Mouse (Mus musculus): ENCODE results near the gene Gif. TPM values are rescaled to one million over a fixed set of nuclear protein-coding genes. Genes with fewer than 3 reads are reported as not detected.

Gif gene
- polyA plus RNA-seq, 1 experiment from 2014 or later: 15.7 TPM

DNA sequence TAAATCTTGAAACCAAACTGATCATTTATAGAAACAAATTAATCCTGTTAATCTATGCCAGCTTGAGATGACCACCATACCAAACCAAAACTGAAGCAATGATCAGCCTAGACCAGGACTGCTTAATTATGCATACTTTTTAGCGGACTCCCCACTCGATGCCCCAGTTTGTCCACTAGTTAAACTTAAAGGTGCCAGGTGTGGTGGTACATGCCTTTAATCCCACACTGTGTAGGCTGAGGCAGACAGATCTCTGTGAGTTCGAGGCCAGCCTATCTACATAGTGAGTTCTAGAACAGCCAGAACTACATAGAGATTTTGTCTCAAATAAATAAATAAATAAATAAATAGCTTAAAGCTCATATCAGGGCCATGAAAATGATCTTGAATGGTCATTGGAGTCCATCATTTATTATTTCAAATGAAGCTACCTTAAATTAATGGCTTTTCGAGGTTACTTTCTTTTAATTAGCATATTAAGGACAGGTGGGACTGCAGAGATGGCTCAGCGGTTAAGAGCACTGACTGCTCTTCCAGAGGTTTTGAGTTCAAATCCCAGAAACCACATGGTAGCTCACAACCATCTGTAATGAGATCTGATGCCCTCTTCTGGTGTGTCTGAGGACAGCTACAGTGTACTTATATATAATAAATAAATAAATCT, 22.0 kb downstream of the Gif start:
- 89% methylated on average over 5 of the region's 5 CpGs for WGBS
- no peaks in the 10 kb centered on the region for H3K4me1 ChIP-seq (ENCODE audit: insufficient read depth, low read depth, low read length)
- no peak overlapping the region for H3K27ac ChIP-seq (ENCODE audit: low read length)
- DNase-seq (ENCODE audit: low spot score) (no peak), ATAC-seq (no peak)
- H3K36me3 ChIP-seq (ENCODE audit: insufficient read depth, low read length): peaks cover 2% of the 10 kb centered on the region; the same call in 1 of the 2 replicates
- H3K4me3 ChIP-seq (ENCODE audit: low read depth, low read length): peak overlapping the region; percentile 59
- H3K4me2 ChIP-seq (replicated peaks; ENCODE audit: low read depth, low read length): peak overlapping the region; percentile 76; the same call in 1 of the 2 replicates
- no peak for TF ChIP-seq CTCF (IDR thresholded peaks at IDR 0.05)
- TF ChIP-seq EP300 (IDR thresholded peaks at IDR 0.05): no peak
- H3K27me3 ChIP-seq (replicated peaks; ENCODE audit: insufficient read depth, low read length): no peaks in the 10 kb centered on the region
- H3K9ac ChIP-seq (replicated peaks; ENCODE audit: low read depth): no peak overlapping the region
- H3K9me3 ChIP-seq (ENCODE audit: low read length): no peaks in the 10 kb centered on the region

DNA sequence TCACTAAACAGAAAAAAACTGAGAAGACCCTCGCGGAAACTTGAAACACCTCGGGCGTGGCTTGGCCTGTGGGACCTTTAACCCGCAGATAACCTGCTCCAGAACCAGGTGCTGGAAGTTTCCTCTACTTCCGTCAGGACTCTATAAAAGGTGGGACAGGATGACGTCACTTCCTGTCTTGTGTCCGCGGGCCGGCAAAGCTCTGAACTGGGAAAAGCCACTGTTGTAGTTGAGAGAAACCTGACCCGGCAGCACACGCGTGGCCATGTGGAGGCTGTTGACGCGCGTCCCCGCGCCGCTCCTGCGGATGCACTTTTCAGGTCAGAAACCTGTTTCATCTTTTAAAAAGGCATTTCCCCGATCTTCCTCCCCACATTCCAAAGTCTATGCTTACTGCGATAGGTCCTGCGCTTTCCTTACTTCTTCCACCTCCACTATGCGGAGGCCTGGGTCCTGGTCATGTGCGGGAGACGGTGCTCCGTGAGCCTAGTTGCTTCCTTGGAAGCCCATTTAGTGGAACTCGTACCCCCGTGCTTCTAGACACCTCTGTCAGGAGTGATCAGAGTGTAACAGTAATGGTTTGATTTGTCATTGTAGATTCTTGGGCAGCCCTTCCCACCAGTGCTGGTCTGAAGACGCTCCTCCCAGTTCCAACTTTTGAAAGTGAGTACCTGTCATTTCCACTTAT, 23.0 kb downstream of the Gif start, which contains the start of gene Mrpl16:
TSS of gene Mrpl16 (plus strand) at position 187 of the 688 bp plus-strand sequence.
- Histone ChIP-seq H3K9ac (replicated peaks; ENCODE audit: low read depth) (peak within 1 kb of the TSS; percentile 70), H3K4me2 (replicated peaks; ENCODE audit: low read depth, low read length) (peak within 1 kb of the TSS; percentile 76), H3K36me3 (ENCODE audit: insufficient read depth, low read length) (peaks cover 12% of the 10 kb centered on the region; the same call in 1 of the 2 replicates), H3K9me3 (ENCODE audit: low read length) (no peaks in the 10 kb centered on the region), H3K27ac (ENCODE audit: low read length) (peak within 1 kb of the TSS; percentile 71), H3K27me3 (replicated peaks; ENCODE audit: insufficient read depth, low read length) (no peaks in the 10 kb centered on the region), H3K4me3 (ENCODE audit: low read depth, low read length) (peak within 1 kb of the TSS; percentile 59), H3K4me1 (ENCODE audit: insufficient read depth, low read depth, low read length) (no peaks in the 10 kb centered on the region)
- WGBS: under 1% methylated on average over 30 of the region's 30 CpGs
- TF ChIP-seq EP300 (IDR thresholded peaks at IDR 0.05): no peak
- TF ChIP-seq CTCF (IDR thresholded peaks at IDR 0.05): no peak
- ATAC-seq: peak; percentile 94
- peak; percentile 92 for DNase-seq (ENCODE audit: low spot score)

DNA sequence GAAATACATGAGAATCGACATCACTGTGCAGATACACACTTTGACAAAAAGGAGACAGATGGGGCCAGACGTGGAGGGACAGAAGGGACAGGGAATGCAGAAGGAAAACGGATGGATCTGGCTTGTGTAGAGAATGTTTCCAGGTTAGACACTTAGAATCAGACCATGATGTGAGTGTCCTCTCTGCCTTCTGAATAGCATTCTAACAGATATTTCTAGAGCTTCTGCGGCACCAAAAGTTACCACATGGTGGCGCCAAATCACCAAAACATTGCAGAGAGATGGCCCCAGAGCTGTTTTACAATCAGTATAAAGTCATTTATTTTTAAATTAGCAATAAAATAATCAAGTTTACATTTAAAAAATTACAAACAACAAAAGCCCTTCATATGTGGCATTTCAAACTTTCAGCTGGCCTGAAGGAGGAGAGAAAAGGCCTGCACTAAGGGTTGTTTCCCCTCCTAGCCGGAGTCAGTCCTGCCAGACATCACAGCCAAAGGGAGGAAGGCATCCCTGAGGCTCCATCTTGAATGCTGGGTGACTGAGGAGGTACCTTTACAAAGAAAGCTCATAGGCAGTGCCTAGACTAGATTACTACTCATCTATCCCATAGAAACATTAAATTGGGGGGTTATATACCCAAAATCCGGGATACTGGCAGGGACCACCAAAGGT, 30.0 kb downstream of the Gif start:
- H3K36me3 ChIP-seq (ENCODE audit: insufficient read depth, low read length): peaks cover 17% of the 10 kb centered on the region; the same call in 1 of the 2 replicates
- H3K9me3 ChIP-seq (ENCODE audit: low read length): no peaks in the 10 kb centered on the region
- no peak overlapping the region for H3K9ac ChIP-seq (replicated peaks; ENCODE audit: low read depth)
- H3K4me3 ChIP-seq (ENCODE audit: low read depth, low read length): no peak overlapping the region
- H3K27me3 ChIP-seq (replicated peaks; ENCODE audit: insufficient read depth, low read length): no peaks in the 10 kb centered on the region
- TF ChIP-seq CTCF (IDR thresholded peaks at IDR 0.05): peak; percentile 77
- no peak for TF ChIP-seq EP300 (IDR thresholded peaks at IDR 0.05)
- ATAC-seq (no peak), DNase-seq (ENCODE audit: low spot score) (peak; percentile 75)
- H3K27ac ChIP-seq (ENCODE audit: low read length): no peak overlapping the region
- 56% methylated on average over 7 of the region's 7 CpGs for WGBS
- no peaks in the 10 kb centered on the region for H3K4me1 ChIP-seq (ENCODE audit: insufficient read depth, low read depth, low read length)
- no peak overlapping the region for H3K4me2 ChIP-seq (replicated peaks; ENCODE audit: low read depth, low read length)

- DNase-seq (ENCODE audit: low spot score) (no peak), ATAC-seq (no peak)
- Histone ChIP-seq H3K4me3 (ENCODE audit: low read depth, low read length) (no peak overlapping the region), H3K36me3 (ENCODE audit: insufficient read depth, low read length) (0 out of 2 replicates have a peak, but pooled peaks cover 3% of the 10 kb centered on the region), H3K27me3 (replicated peaks; ENCODE audit: insufficient read depth, low read length) (no peaks in the 10 kb centered on the region), H3K9me3 (ENCODE audit: low read length) (no peaks in the 10 kb centered on the region), H3K9ac (replicated peaks; ENCODE audit: low read depth) (no peak overlapping the region), H3K4me2 (replicated peaks; ENCODE audit: low read depth, low read length) (no peak overlapping the region), H3K27ac (ENCODE audit: low read length) (no peak overlapping the region), H3K4me1 (ENCODE audit: insufficient read depth, low read depth, low read length) (no peaks in the 10 kb centered on the region)
- TF ChIP-seq EP300 (IDR thresholded peaks at IDR 0.05): no peak
- 89% methylated on average over 14 of the region's 14 CpGs for WGBS
These were observed 38.2 kb downstream of the Gif start for GRCm38 (mm10) chr19:11785409-11786154.

DNA sequence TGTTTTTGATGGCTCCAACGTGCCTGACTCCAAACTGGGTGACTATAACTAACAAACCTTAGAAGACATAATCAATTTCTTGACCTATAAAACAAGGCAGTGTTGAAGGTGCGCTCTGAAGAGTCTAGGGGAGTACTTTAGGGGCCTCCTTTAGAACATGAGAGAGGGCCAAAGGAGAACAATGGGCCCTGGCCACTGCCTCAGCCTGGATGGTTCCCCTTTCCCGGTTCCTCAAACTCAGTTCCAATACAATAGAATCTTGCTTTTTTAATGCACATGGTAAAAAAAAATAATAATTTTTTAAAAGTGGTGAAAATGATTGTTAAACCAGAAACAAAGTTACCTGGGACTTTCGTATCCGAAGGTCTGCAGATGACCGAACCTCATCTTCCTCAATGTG, 40.5 kb downstream of the Gif start:
- H3K9me3 ChIP-seq (ENCODE audit: low read length): no peaks in the 10 kb centered on the region
- 91% methylated on average over 6 of the region's 6 CpGs for WGBS
- no peak overlapping the region for H3K27ac ChIP-seq (ENCODE audit: low read length)
- no peak overlapping the region for H3K9ac ChIP-seq (replicated peaks; ENCODE audit: low read depth)
- no peak overlapping the region for H3K4me3 ChIP-seq (ENCODE audit: low read depth, low read length)
- H3K4me2 ChIP-seq (replicated peaks; ENCODE audit: low read depth, low read length): no peak overlapping the region
- no peaks in the 10 kb centered on the region for H3K36me3 ChIP-seq (ENCODE audit: insufficient read depth, low read length)
- no peaks in the 10 kb centered on the region for H3K4me1 ChIP-seq (ENCODE audit: insufficient read depth, low read depth, low read length)
- DNase-seq (ENCODE audit: low spot score) (no peak), ATAC-seq (no peak)
- no peaks in the 10 kb centered on the region for H3K27me3 ChIP-seq (replicated peaks; ENCODE audit: insufficient read depth, low read length)
- TF ChIP-seq EP300 (IDR thresholded peaks at IDR 0.05) (no peak), CTCF (IDR thresholded peaks at IDR 0.05) (no peak)

GRCm38 (mm10) chr19:11788876-11789275, 41.5 kb downstream of the Gif start:
- H3K4me3 ChIP-seq (ENCODE audit: low read depth, low read length): no peak overlapping the region
- H3K4me1 ChIP-seq (ENCODE audit: insufficient read depth, low read depth, low read length): no peaks in the 10 kb centered on the region
- no peak overlapping the region for H3K9ac ChIP-seq (replicated peaks; ENCODE audit: low read depth)
- no peaks in the 10 kb centered on the region for H3K27me3 ChIP-seq (replicated peaks; ENCODE audit: insufficient read depth, low read length)
- WGBS: 78% methylated on average over 6 of the region's 6 CpGs
- TF ChIP-seq EP300 (IDR thresholded peaks at IDR 0.05): no peak
- no peak for TF ChIP-seq CTCF (IDR thresholded peaks at IDR 0.05)
- no peak overlapping the region for H3K4me2 ChIP-seq (replicated peaks; ENCODE audit: low read depth, low read length)
- no peaks in the 10 kb centered on the region for H3K9me3 ChIP-seq (ENCODE audit: low read length)
- DNase-seq (ENCODE audit: low spot score) (no peak), ATAC-seq (no peak)
- no peak overlapping the region for H3K27ac ChIP-seq (ENCODE audit: low read length)
- H3K36me3 ChIP-seq (ENCODE audit: insufficient read depth, low read length): no peaks in the 10 kb centered on the region
